Mouse (Mus musculus): ENCODE measurements around the gene Npr2.
"Not testable (repeated sequence)": the region's sequence is repeated elsewhere in the genome, so short reads cannot be mapped to it uniquely, and the experiment has no call there.

Npr2 gene

DNA sequence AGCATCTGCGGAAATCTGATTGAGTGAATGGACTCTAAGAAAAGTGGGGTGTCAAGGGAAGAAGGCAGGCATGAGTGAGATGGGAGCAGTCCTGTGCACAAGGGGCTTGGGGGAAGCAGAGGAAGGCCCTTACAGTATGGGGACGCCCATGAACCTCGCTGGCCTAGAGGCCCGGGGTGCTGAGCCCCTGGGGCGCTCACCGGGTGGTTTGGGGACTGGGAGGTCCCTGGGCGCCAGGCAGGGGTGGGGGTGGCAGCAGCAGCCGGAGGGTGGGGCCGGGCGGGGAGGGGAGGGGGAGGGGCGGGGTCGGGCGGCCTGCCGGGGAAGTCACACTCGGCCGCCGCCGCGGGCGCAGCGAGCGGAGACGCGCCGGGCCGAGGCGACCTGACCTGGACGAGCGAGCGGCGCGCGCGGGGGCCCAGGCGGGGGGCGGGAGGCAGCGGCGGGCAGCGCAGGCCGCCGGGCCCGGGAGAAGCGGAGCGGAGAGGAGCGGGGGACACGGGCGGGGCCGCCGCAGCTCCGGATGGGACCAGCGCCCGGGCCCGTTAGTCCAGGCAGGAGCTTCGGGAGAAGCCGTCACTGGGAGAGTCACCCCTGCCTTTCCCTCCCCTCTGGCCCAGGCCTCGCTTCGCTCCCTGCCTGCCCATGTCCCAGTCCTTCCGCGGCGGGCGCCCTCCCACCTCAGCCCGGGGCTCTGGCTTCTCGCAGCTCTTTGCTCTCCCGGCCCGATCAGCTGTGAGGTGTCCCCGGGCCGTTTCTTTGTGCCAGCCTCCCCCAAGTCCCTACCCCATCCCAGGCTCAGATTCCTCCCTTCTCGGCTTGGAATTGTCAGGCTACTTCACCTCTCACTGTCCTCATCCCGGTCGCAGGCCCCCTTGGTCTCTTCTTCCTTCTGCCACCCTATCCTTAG is at the start of gene Npr2:
Gene Npr2, plus strand, starts transcription at position 890 of the 910 bp plus-strand sequence.
- DNase-seq (ENCODE audit: extremely low spot score) = peak; percentile 67

DNA sequence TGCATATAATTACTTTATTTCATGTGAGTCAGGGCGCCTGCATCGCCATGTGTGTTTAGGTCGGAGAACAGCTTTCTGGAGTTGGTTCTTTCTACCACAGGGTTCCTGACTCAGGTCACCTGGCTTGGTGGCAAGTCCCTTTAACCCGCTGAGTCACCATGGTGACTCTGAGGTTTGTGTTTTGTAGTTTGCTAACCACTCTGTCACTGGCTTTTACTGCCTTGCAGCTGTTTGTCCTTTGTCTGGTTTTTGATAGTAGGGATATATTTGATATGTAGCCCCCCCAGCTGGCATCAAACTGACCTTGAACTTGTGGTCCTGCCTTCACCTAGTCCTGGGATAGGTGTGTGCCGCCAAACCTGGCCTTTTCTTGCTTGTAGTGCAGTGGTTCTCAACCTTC is 49.5 kb upstream of the Npr2 start:
- no peak for DNase-seq (ENCODE audit: extremely low spot score)

DNA sequence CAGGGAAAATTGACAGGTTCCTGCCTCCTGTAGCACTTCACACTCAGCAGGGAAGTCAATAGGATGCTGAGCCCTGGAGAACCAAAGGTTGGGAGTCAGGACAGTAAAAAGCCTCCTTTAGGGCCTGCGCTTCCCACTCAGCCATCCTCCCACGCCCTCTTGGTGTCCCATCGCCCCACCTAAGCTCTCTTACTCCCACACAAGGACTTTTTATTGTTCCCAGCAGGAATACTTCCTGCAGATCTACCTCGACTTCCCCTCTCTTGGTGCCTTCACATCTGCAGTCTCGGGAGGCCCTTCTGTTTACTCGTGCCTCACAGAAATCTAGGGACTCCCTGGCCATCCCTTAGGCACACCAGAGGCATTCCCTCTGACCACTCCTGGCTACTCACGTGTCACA is 48.3 kb upstream of the Npr2 start:
- DNase-seq (ENCODE audit: extremely low spot score) = no peak

DNA sequence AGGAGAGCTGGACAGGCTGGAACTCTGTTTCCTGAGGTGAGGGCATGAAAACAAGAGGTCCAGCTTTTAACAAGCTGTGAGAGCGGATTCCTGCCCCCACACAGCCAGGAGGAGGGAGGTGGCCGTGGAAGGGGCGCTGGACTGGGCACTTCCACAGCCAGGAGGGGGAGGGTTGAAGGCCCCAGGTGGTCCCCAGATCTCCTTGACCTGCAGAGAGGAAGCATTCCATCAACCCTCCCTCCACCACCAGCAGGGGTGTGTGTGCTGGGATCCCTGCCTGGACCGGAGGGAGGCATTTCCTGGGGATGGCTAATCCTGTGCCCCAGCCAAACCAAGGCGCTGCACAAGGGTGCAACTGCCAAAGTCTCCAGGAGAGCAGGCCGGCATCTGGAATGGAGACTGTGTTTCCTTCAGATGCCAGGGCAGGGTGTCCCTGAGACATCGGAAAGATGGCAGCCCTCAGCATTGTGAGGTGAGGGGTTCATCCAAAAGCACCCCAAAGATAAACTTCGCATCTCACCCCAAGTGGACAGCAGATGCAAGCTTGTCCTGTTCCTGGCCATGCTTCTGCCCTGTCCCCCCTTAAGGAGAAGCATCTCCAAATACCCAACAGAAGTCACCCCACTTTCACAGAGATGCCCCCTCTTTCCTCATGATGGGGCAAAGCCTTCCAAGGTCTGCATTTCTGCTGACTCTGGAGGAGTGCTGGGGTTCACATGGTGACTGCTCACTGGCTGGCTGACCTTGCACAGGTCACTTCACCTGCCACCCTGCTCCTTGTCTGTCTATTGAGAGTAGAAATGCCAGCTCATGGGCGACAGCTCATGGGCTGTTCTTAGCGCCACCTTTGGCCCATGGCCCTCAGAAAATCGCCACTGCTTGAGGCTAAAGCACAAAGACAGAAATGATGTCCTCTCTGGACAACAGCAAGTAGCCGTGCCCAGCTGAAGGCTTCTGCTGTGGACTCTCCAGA is 47.0 kb upstream of the Npr2 start, which contains the start of gene Msmp:
Gene Msmp, minus strand, starts transcription at position 51 of the 973 bp plus-strand sequence.
- DNase-seq (ENCODE audit: extremely low spot score) = no peak

DNA sequence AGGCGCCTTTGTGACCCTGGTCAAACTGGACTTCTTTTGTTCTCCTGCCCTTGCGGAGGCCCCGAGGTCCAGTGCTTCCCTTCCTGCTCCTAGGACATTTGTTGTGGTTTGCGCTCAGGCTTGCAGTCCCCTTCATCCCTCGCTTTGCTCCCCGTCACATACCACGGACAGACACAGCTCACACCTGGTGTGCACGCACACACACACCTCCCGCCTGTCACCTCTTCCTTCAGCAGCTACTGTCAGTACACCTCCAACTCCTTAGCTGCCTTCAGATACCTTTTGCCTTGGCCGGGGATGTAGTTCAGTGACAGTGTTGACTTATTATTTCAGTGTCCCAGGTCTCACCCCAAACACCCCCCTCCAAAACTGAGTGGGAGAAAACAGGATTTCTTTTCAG is 46.1 kb upstream of the Npr2 start:
- no peak for DNase-seq (ENCODE audit: extremely low spot score)

DNA sequence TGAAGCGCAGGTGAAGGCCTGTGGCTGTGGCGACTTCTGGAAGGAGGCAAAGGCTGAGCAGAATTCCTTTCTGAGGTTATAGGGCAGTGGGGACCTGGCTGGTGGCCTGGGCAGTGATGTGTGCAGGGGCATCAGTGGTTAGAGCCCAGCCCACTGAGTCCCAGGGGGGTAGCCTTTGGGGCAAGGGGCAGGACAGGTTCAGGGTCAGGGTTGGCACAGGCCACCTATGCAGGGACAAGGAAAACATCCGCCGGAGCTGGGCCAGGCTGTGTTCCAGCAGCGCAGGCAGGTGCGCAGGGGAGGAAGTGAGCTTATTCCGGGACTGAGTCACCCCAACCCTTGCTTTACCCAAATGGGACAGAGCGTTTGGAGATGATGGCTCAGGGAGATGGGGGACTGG is 45.3 kb upstream of the Npr2 start:
- no peak for DNase-seq (ENCODE audit: extremely low spot score)

DNA sequence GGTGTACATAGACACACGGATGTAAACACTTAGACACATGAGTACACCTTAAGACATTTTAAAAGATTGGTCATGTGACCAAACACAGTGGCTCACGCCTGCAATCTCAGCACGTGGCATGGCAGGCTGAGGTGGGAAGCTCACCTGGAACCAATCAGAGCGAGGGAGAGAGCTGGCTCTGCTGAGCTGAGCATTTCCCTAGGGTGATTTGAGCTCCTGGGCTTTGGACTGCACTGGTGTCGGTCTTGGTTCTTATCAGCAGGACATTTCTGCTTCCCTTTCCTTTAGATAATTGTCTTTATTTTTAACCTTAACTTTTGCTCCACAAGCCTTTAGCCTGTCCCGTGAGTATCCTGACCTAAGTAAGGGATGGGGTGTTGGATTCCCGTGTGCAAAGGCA is 44.1 kb upstream of the Npr2 start:
- DNase-seq (ENCODE audit: extremely low spot score) = no peak

DNA sequence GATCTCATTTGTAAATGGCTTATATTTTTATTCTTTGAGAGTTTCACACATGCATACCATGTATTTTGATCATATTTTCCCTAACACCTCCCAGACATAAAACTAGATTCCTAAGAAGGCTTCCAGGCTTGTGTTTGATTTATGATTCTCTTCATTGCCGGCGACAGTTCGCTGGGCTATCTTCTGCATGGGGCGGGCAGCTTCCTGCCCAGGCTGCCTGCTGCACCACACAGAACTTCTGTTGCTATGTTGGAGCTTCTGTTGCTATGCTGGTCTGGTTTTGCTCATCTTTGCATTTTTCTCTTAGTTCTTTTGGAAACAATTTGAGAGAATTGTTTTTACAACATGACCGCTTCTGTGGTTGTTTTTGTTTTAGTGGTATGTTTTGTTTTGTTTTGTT is 40.2 kb upstream of the Npr2 start:
- no peak for DNase-seq (ENCODE audit: extremely low spot score)

DNA sequence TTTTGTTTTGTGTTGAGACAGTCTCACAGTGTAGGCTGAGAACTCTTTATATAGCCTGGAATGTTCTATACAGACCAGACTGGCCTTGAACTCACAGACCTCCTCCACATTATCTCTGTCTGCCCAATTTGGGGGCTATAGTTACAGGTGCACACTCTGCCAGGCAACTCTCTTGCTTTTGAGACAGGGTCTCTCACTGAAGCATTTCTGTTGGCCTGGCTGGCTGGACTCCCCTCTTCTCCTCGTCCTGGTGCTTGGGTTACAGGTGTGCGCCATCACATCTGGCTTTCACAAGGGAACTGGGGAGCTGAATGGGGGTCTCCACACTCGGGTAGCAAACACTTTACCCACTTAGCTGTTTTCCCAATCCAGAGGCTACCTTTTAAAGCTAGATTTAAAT is 39.8 kb upstream of the Npr2 start:
- DNase-seq (ENCODE audit: extremely low spot score) = no peak

DNA sequence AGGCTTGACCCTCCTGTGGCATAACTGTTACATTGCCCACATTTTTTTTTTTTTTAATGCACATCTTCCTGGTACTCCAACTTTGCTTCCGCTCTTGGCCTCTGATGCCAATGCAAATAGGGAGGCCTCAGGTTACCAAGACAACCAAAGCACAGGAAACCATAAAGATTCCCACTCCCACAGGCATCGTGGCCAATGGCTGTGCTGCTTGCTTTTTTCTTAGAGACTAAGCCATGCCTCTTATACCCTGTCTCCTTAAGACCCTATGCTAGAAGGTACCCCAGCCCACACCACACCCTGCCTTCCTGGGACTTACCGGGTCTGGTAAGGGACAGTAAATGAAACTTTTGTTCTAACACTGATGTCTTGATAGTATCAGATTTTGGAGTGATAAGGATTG is 38.3 kb upstream of the Npr2 start:
- no peak for DNase-seq (ENCODE audit: extremely low spot score)

DNA sequence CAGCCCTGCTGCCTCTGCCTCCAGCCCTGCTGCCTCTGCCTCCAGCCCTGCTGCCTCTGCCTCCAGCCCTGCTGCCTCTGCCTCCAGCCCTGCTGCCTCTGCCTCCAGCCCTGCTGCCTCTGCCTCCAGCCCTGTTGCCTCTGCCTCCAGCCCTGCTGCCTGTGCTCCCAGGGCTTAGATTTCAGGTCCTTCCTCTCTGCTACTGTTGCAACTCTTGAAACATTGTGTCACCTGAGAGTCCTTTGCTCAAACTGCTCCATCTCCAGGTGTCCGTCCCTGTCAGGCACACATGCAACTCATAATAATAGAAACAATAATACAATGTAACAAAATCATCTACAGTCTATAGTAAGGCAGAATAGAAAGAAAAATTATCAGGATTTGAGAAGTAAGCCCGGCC is 35.1 kb upstream of the Npr2 start:
- DNase-seq (ENCODE audit: extremely low spot score) = not testable (repeated sequence)

DNA sequence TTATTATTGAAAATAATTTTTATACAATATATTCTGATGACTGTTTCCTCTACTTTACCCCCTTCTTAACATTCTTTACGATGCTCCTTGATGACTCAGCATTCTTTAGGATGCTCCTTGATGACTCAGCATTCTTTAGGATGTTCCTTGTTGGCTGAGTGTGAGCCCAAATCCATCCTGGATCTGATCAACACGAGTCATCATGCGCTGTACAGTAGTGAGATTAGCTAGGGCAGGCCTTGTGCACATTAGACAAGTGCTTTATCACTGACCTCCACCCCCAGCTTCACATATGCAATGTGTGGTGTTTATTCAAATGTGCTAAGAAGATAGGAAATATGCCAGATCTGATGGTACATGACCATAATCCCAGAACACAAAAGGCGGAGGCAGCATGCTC is 33.5 kb upstream of the Npr2 start:
- DNase-seq (ENCODE audit: extremely low spot score) = no peak

DNA sequence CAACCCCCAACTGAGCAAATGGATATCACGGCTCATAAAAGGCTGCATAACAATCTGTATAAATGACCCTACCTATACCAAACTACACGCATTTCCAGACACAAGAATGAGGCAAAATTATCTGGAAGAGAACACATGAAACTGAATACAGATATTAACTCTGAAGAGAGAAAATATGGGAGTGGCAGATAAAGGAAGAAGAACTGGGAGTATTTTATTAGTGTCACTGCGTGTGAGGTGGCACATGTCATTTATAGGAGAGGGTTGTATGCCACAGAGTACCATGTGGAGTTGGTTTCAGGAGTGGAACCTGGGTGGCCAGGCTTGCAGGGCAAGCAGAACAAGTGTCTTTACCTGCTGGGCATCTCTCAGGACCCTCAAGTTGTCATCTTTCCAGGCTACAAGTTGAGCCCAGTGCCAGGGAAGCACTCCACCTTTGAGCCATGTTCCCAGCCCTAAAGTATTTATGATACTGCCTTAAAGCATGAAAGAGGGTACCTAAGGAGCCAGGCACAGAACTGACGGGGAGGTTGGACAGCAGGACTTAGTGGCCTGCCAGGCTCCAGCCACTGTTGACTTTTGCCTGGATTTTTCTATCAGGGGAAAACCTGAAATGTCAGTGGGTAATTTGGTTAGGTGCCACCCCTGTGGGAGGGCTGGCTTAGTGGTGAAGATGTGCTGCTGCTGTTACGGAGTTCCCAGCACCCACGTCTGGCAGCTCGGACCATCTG is 32.9 kb upstream of the Npr2 start:
- no peak for DNase-seq (ENCODE audit: extremely low spot score)

DNA sequence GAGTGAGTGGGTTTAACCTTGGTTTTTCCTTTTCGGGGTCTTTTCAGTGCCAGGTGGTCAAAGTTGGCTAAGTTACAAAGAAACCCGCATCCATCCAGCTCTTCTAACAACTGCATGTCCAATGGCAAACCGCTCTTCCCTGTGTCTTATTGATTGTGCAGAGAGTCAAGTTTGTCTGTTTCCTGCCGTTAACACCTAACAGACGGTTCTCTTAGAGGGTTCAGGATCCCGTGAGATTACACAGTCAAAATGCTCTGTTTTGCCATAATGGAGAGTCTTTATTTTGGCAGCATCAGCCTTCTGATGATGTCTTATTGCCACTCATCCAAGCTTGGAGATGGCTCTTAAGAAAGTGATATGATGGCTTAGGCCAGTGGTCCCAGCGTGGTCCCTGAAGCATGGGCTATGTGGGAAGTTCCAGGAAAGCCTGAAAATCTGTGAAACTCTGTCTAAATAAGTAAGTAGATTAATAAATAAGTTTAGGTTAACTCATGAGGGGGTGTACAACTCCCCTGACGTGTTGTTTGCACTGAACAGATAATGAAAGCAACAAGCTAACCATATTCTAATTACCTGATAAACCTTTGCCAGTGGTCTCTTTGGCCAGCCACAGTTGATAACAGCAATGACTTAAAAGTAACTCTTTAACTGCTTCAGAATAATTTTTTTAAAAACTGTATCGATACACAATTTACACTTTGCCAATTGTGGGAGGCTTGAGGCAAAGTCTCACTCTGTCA is 31.4 kb upstream of the Npr2 start:
- DNase-seq (ENCODE audit: extremely low spot score) = no peak

DNA sequence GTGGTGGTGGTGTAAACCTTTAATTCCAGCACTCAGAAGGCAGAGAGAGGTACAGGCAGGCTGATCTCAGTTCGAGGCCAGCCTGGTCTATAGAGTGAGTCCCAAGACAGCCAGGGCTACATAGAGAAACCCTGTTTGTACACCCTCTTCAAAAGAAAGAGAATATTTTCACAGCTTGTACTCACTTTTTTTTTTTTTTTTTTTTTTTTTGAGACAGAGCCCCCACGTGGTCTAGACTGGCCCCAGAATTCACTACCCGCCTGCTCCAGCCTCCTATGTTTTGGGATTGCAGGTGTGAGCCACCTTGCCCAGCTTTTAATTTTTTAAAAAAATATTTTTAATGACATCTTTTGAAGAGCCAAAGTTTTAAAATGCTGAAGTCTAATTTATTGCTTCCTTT is 27.6 kb upstream of the Npr2 start:
- DNase-seq (ENCODE audit: extremely low spot score) = no peak

DNA sequence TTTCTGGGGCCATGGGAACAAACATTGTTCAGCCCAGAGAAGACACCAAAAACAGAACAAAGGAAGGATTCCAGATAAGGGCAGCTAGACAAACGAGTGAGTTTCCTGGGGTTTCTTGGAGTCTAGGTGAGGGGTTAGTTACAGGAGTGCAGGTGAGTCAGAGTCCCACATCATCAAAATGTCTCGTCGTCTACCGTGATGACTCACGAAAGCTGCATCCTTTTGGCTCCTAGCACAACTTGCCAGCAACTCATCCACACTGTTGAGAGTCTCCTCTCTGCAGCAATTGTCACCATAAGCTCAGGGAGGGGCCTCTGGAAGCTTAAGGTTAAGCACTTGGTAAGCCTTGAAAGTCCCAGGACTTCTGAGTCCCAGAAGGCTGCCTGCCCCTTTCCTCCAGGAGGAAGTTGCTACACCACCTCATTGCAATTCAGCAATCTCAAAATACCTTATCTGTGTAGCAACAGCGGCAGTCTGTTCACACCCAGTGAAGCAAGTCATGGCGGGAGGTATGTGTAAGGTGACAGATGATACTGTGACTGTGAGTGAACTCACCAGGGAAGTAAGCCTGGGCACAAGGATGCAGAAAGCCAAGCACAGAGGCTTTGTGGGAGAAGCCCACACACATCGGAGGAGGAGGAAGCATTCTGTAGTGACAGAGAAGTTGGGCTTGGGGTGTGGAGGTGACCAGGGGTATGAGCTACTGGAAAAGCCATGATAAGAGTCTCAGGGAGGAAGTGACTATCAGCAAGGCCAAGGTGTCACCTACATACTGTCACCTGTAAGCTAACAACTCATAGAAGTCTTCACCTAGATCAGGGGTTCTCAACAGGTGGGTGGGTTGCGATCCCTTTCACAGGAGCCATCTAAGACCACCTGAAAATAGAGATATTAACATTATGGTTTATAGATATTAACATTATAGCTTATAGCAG is 26.7 kb upstream of the Npr2 start:
- no peak for DNase-seq (ENCODE audit: extremely low spot score)

DNA sequence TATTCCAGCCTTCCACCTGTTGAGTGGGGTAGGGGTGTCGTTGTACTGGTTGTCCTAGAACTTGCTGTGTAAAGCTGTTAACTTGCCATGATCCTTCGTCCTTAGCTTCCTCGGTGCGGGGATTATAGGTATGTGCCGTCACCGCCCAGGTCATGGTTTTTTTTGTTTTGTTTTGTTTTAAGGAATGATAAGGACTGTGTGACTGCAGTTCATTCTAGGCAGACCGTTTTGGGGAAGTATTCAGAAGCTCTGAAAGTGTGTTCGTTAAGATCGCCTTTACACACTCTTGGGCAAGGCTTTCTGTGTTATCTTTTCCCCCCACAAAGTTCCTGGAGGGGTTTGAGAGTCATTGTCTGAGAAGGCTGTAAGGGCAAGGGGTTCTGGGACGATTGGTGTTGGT is 19.2 kb upstream of the Npr2 start:
- DNase-seq (ENCODE audit: extremely low spot score) = no peak

DNA sequence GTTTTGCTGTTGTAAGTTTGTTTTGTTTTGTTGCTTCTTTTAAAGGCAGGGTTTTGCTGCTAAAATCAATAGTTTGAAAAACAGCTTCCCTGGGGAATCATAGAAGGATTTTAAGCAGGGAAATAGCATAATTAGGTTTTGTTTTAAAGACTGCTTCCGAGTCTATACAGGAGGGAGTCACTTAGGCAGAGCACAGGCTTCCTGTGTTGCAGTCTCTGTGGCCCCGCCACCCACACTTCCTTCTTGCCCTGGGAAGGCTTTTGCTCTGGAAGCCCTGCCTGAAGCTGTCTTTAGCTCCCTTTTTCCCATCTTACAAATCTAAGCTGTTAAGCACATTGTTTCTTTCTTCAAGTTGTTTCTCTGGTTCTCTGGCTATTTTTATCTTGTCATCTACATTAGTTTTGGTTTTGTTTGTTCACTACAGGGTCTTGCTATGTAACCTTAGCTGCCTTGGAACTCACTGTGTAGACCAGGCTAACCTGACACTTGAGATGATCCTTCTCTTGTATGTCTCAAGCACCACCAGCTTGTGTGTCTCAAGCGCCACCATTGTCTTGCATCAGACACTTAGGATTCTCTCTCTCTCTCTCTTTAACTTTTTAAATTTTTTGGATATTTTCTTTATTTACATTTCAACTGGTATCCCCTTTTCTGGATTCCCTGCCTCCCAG is 18.5 kb upstream of the Npr2 start:
- no peak for DNase-seq (ENCODE audit: extremely low spot score)

DNA sequence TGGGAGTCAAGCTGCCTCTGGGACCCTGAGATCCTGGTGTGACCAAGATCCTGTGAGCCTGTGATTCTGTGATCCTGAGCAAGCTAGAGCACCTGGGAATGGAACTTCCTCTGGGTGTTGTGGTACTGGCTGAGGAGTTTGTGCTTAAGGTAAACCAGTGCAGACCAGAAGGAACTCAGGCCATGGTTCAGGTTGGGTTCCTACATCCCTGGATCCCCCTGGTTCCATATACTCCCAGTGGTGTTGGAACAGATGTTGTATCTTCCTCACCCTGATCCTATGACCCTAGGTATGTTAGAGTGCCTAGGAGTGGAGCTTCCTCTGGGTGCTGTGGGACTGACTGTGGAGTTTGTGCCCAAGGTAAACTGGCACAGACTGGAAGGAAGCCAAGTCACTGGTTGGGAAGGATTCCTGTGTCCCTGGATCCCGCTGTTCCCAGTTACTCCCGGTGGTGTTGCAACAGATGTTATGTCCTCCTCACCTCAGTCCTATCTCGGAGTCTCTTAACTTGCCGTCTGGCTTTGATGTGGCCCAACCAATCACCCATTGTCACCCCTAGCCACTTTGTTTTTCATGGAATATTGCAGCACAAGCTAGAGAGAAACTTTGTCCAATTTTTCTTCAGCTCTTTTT is 11.5 kb upstream of the Npr2 start:
- DNase-seq (ENCODE audit: extremely low spot score) = no peak
